24 mouse cellular contexts compared by ENCODE assay signal in the genomic region with DNA sequence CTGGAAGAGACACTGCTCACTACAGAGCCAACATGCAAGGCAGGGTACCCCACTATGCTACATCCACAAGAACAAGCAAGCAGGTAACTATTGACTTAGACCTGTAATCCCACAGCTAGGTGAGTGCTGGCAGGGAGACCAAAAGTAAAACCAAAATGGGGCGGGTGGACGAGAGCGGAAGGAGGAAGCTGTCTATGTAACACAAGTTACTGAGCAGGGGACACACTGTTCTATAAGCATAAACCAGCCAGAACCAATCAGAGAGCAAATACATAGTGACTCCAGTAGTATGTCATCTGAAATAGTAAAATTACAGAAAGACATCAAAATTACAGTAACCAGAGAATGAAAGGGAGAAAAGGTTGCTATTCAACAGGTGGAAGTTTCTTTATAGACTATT. TPM values are rescaled to one million over a fixed set of nuclear protein-coding genes. Genes with fewer than 3 reads are reported as not detected.
DNase-seq lines count a peak whose midpoint lies in the region; ATAC-seq and TF ChIP-seq lines count a peak whose summit lies in the region.
"Had no signal": no experiment of that assay in that cellular context is flagged by ENCODE, and none has a peak within 500 bp of the region (broad histone marks: within the 10 kb centered on the region; RNA-seq: fewer than 3 reads in every experiment).

No protein-coding gene starts in this region.

- 90% methylated on average over 3 of the region's 3 CpGs for WGBS in heart, embryonic 12.5 days
- WGBS in neural tube, embryonic 15.5 days: 100% methylated on average over 3 of the region's 3 CpGs

- H3K4me1 ChIP-seq in heart, embryonic 12.5 days (replicated peaks): peaks cover 13% of the 10 kb centered on the region
- peaks cover 3% of the 10 kb centered on the region; the same call in 1 of the 2 replicates for H3K4me1 ChIP-seq in neural tube, embryonic 15.5 days
- H3K4me1 ChIP-seq: embryonic facial prominence, embryonic 12.5 days had no signal

- H3K27me3 ChIP-seq in heart, embryonic 12.5 days (replicated peaks): no peaks in the 10 kb centered on the region
- no peaks in the 10 kb centered on the region for H3K27me3 ChIP-seq in neural tube, embryonic 15.5 days (replicated peaks)
- H3K27me3 ChIP-seq: embryonic facial prominence, embryonic 12.5 days; embryonic facial prominence, embryonic 15.5 days; heart, embryonic 15.5 days; hindbrain, embryonic 13.5 days had no signal

- TF ChIP-seq CTCF in gastrocnemius, adult 2 months (IDR thresholded peaks at IDR 0.05): no peak

- no peak for ATAC-seq in heart, embryonic 12.5 days (ENCODE audit: insufficient number of reproducible peaks, low FRiP score)
- 0 out of 2 replicates have a peak, but pooled peaks have one; percentile 29 for ATAC-seq in common myeloid progenitor, adult 5-6 weeks (replicated peaks; ENCODE audit: low read depth, poor library complexity, severe bottlenecking)
- peak; percentile 60 for ATAC-seq in megakaryocyte progenitor cell, adult 5-6 weeks (replicated peaks; ENCODE audit: poor library complexity)
- ATAC-seq in neural tube, embryonic 15.5 days (ENCODE audit: low FRiP score): no peak
- ATAC-seq: activated CD4-positive, CD25-positive, alpha-beta regulatory T cell, adult 4 months; forebrain, embryonic 14.5 days; forebrain, postnatal 0 days; hindbrain, embryonic 16.5 days had no signal

- H3K9me3 ChIP-seq in heart, embryonic 12.5 days (replicated peaks): no peaks in the 10 kb centered on the region
- no peaks in the 10 kb centered on the region for H3K9me3 ChIP-seq in neural tube, embryonic 15.5 days (replicated peaks)
- H3K9me3 ChIP-seq: embryonic facial prominence, embryonic 12.5 days; embryonic facial prominence, embryonic 15.5 days; heart, embryonic 15.5 days; hindbrain, embryonic 10.5 days; hindbrain, embryonic 13.5 days had no signal

- DNase-seq in heart, adult 11 months: peak; percentile 67
- no peak for DNase-seq in right cerebral cortex, postnatal 36 days (ENCODE audit: low spot score in 2 of 2)
- DNase-seq in gastrocnemius, adult 2 months: no peak
- DNase-seq: adrenal gland, adult 8-10 months; adrenal gland, postnatal 25 days; cerebellum, adult 18-20 months; cerebellum, postnatal 14 days; forebrain, postnatal 0 days; gastrocnemius, postnatal 25 days; heart, postnatal 10 days; heart, postnatal 36 days had no signal

- H3K9ac ChIP-seq in heart, embryonic 12.5 days: no peak overlapping the region
- no peak overlapping the region for H3K9ac ChIP-seq in neural tube, embryonic 15.5 days (replicated peaks)
- H3K9ac ChIP-seq: embryonic facial prominence, embryonic 12.5 days; embryonic facial prominence, embryonic 15.5 days; forebrain, postnatal 0 days; heart, embryonic 15.5 days; hindbrain, embryonic 13.5 days had no signal

- no peak overlapping the region for H3K27ac ChIP-seq in heart, embryonic 12.5 days (ENCODE audit: poor library complexity, severe bottlenecking)
- no peak overlapping the region for H3K27ac ChIP-seq in gastrocnemius, adult 2 months
- H3K27ac ChIP-seq in neural tube, embryonic 15.5 days (replicated peaks): no peak overlapping the region
- H3K27ac ChIP-seq: embryonic facial prominence, embryonic 12.5 days; embryonic facial prominence, embryonic 15.5 days; heart, embryonic 15.5 days; hindbrain, embryonic 10.5 days; hindbrain, embryonic 13.5 days had no signal

- H3K4me2 ChIP-seq in heart, embryonic 12.5 days: no peak overlapping the region
- H3K4me2 ChIP-seq in neural tube, embryonic 15.5 days: no peak overlapping the region
- H3K4me2 ChIP-seq: embryonic facial prominence, embryonic 12.5 days; embryonic facial prominence, embryonic 15.5 days; heart, embryonic 11.5 days; heart, embryonic 15.5 days; hindbrain, embryonic 13.5 days had no signal

- intact Hi-C loops in gastrocnemius, adult 2 months (cut with DNase I): no loop called here

- no peak overlapping the region for H3K4me3 ChIP-seq in heart, embryonic 12.5 days
- H3K4me3 ChIP-seq in gastrocnemius, adult 2 months: no peak overlapping the region
- H3K4me3 ChIP-seq in neural tube, embryonic 15.5 days (replicated peaks): no peak overlapping the region
- H3K4me3 ChIP-seq: embryonic facial prominence, embryonic 12.5 days; embryonic facial prominence, embryonic 15.5 days; heart, embryonic 15.5 days; hindbrain, embryonic 10.5 days; hindbrain, embryonic 13.5 days had no signal

- H3K36me3 ChIP-seq in heart, embryonic 12.5 days: peaks cover 5% of the 10 kb centered on the region
- H3K36me3 ChIP-seq in neural tube, embryonic 15.5 days: peaks cover 5% of the 10 kb centered on the region; the same call in 1 of the 2 replicates
- H3K36me3 ChIP-seq: embryonic facial prominence, embryonic 12.5 days; heart, embryonic 15.5 days had no signal

RNA-seq across cellular contexts. Expression of a gene that starts 13.0 kb away (rescaled TPM):
- polyA plus RNA-seq in heart, embryonic 12.5 days (2016; fragmentation: Nextera tagmentation; extraction: Ambion mirVana): 344 and 358 TPM in 2 replicates
- total RNA-seq in common myeloid progenitor, adult 5-6 weeks (2017): 79.4 and 86.3 TPM in 2 replicates
- 31.2 and 54.0 TPM in 2 replicates for total RNA-seq in megakaryocyte progenitor cell, adult 5-6 weeks (2015)
- 36.9 and 71.1 TPM in 2 replicates for total RNA-seq in megakaryocyte progenitor cell, adult 5-6 weeks (2017)
- 100 to 1,000 TPM; 105 to 114 TPM for total RNA-seq in gastrocnemius, adult 2 months (2021)
- 450 and 456 TPM in 2 replicates for polyA plus RNA-seq in neural tube, embryonic 15.5 days (2015; fragmentation: Nextera tagmentation; extraction: Ambion mirVana)

Comparison
In these comparisons a context has a peak if more than half of its experiments do, and no peak if none do; other contexts are left out.
1. ATAC-seq: peak in common myeloid progenitor, adult 5-6 weeks (single experiment) and megakaryocyte progenitor cell, adult 5-6 weeks (single experiment); none in heart, embryonic 12.5 days (single experiment) and neural tube, embryonic 15.5 days (single experiment).